Mouse (Mus musculus): ENCODE data around the gene Zfp704.

DNA sequence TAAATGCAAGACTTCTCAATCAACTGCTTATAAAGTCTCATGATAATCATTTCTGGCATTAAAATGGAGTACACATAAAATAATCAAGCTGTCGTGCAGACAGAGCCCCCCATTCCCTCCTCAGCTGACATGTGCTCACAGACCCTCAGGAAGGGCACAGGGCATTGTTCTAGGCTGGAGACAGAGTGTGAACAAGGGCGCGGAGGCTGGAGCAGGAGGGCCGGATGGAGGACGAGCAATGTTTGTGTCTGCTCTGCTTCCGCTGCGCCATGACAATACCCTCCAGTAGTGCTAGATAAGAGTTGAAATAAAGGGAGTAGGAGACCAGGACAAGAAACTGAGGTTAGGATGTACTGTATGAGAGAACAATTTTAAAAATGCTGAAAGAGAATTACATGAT is 46.3 kb downstream of the Zfp704 start:
- no peak for TF ChIP-seq FLI1 (IDR thresholded peaks at IDR 0.05; ENCODE audit: low read length)
- no peak for TF ChIP-seq GATA1 (IDR thresholded peaks at IDR 0.05; ENCODE audit: borderline replicate concordance, low read length)

Measured in megakaryocyte, embryonic 14.5 days (primary cell).